Mouse (Mus musculus) layer of hippocampus, adult 2 months (tissue): ENCODE data around the gene Supt7l. TPM values are rescaled to one million over a fixed set of nuclear protein-coding genes. Genes with fewer than 3 reads are reported as not detected.
"Not testable (repeated sequence)": the region's sequence is repeated elsewhere in the genome, so short reads cannot be mapped to it uniquely, and the experiment has no call there.

Experiments
- DNase-seq, 2 experiments: peaks; one replicate each; pipeline ENCODE4 v3.0.0; 2022; ENCODE audit warnings: low spot score in 2 of 2
- H3K27ac ChIP-seq: fragments of 200-600 bp; 2 replicates; pipeline ENCODE4 v1.8.1; 2022
- H3K4me3 ChIP-seq: fragments of 200-600 bp; 2 replicates; pipeline ENCODE4 v1.8.1; 2022; ENCODE audit warnings: mild to moderate bottlenecking
- CTCF ChIP-seq: fragments of 200-600 bp; conservative IDR thresholded peaks from 2 replicates; pipeline ENCODE4 v1.8.1; 2022; ENCODE audit warnings: antibody characterized with exemption, mild to moderate bottlenecking, moderate library complexity
- long read RNA-seq, 2 experiments: library from polyadenylated mRNA; stranded (forward); transcript quantifications; one replicate each; pipeline ENCODE4 v2.0.0; 2021; ENCODE audit warnings: borderline mapping rate in 2 of 2
- total RNA-seq, 2 experiments: library from RNA; stranded (reverse); gene quantifications; 2 replicates each; pipeline ENCODE4 v1.2.3; 2021

Gene Supt7l
- total RNA-seq = 10 to 100 TPM; 19.6 TPM
- long read RNA-seq, experiment 1, transcript Supt7l-201 (5 exons, 2,693 nt) = major isoform, 11 of 14 reads
- long read RNA-seq, experiment 1, partial matches to known transcripts = 2 of 14 reads
- long read RNA-seq, experiment 1, other reads (novel, unspliced or antisense) = 1 of 14 reads
- long read RNA-seq, experiment 2, transcript Supt7l-201 (5 exons, 2,693 nt) = major isoform, 23 of 27 reads
- long read RNA-seq, experiment 2, partial matches to known transcripts = 2 of 27 reads
- long read RNA-seq, experiment 2, other reads (novel, unspliced or antisense) = 0 of 27 reads

- DNase-seq = not testable (repeated sequence)
- Histone ChIP-seq H3K4me3 (peak within 1 kb of the TSS; percentile 86), H3K27ac (peak within 1 kb of the TSS; percentile 97)
Measured at GRCm38 (mm10) chr5:31527707-31528106, at the start of gene Supt7l. Gene Supt7l, minus strand, starts transcription at chr5:31527807.

- no peak for DNase-seq
- TF ChIP-seq CTCF = no peak
- H3K27ac ChIP-seq = no peak overlapping the region
- H3K4me3 ChIP-seq = no peak overlapping the region
Measured at GRCm38 (mm10) chr5:31576539-31576975, 49.0 kb upstream of the Supt7l start.

GRCm38 (mm10) chr5:31573722-31574121, 46.1 kb upstream of the Supt7l start:
- no peak for TF ChIP-seq CTCF
- no peak for DNase-seq
- H3K4me3 ChIP-seq = no peak overlapping the region
- no peak overlapping the region for H3K27ac ChIP-seq

- peak in 1 of 2 experiments; percentile 37 for DNase-seq
- peak overlapping the region; percentile 79 for H3K27ac ChIP-seq
- peak overlapping the region; percentile 22 for H3K4me3 ChIP-seq
- TF ChIP-seq CTCF = no peak
Measured at GRCm38 (mm10) chr5:31571023-31571608, 43.5 kb upstream of the Supt7l start.

GRCm38 (mm10) chr5:31567951-31568657, 40.5 kb upstream of the Supt7l start:
- TF ChIP-seq CTCF = no peak
- no peak overlapping the region for H3K27ac ChIP-seq
- no peak for DNase-seq
- no peak overlapping the region for H3K4me3 ChIP-seq

GRCm38 (mm10) chr5:31566457-31566856, 38.9 kb upstream of the Supt7l start:
- DNase-seq = no peak
- peak overlapping the region; percentile 80 for H3K27ac ChIP-seq
- no peak for TF ChIP-seq CTCF
- H3K4me3 ChIP-seq = no peak overlapping the region

GRCm38 (mm10) chr5:31566026-31566425, 38.4 kb upstream of the Supt7l start:
- TF ChIP-seq CTCF = no peak
- Histone ChIP-seq H3K4me3 (no peak overlapping the region), H3K27ac (peak overlapping the region; percentile 80)
- DNase-seq = no peak

- H3K27ac ChIP-seq = peak overlapping the region; percentile 40; the same call in 1 of the 2 replicates
- DNase-seq = no peak
- H3K4me3 ChIP-seq = no peak overlapping the region
- TF ChIP-seq CTCF = no peak
Measured at GRCm38 (mm10) chr5:31564976-31565375, 37.4 kb upstream of the Supt7l start.

GRCm38 (mm10) chr5:31563905-31564304, 36.3 kb upstream of the Supt7l start:
- H3K4me3 ChIP-seq = no peak overlapping the region
- H3K27ac ChIP-seq = peak overlapping the region; percentile 56; the same call in 1 of the 2 replicates
- TF ChIP-seq CTCF = no peak
- DNase-seq = no peak

- Histone ChIP-seq H3K27ac (peak overlapping the region; percentile 56; the same call in 1 of the 2 replicates), H3K4me3 (no peak overlapping the region)
- peak; percentile 68 to 85 for DNase-seq
- TF ChIP-seq CTCF = peak; percentile 97
Measured at GRCm38 (mm10) chr5:31563496-31563895, 35.9 kb upstream of the Supt7l start.

GRCm38 (mm10) chr5:31562036-31562666, 34.5 kb upstream of the Supt7l start:
- DNase-seq = peak; percentile 69 to 80
- Histone ChIP-seq H3K27ac (peak overlapping the region; percentile 33), H3K4me3 (no peak overlapping the region)
- TF ChIP-seq CTCF = no peak

GRCm38 (mm10) chr5:31560352-31560751, 32.7 kb upstream of the Supt7l start:
- Histone ChIP-seq H3K27ac (peak overlapping the region; percentile 32; the same call in 1 of the 2 replicates), H3K4me3 (no peak overlapping the region)
- DNase-seq = no peak
- no peak for TF ChIP-seq CTCF

GRCm38 (mm10) chr5:31559401-31559800, 31.8 kb upstream of the Supt7l start:
- no peak overlapping the region for H3K27ac ChIP-seq
- no peak overlapping the region for H3K4me3 ChIP-seq
- DNase-seq = no peak
- TF ChIP-seq CTCF = no peak
